Mouse (Mus musculus): ENCODE measurements around the gene Cd151.

GRCm38 (mm10) chr7:141461521-141462332, 5.5 kb upstream of the Cd151 start:
- TF ChIP-seq CTCF (IDR thresholded peaks at IDR 0.05; ENCODE audit: low read depth, low read length): peak; percentile 27; the same call in 1 of the 2 replicates
- no peak for TF ChIP-seq POLR2A (IDR thresholded peaks at IDR 0.05; ENCODE audit: extremely low read depth, insufficient read depth, low read length)
